Mouse (Mus musculus): ENCODE data around the gene Gm45785. TPM values are rescaled to one million over a fixed set of nuclear protein-coding genes. Genes with fewer than 3 reads are reported as not detected.

Gene Gm45785
- polyA plus RNA-seq, 1 experiment from 2014 or later, result not detected

GRCm38 (mm10) chr7:140864761-140865160 lies 8.6 kb upstream of the Gm45785 start:
- H3K27ac ChIP-seq (ENCODE audit: low read length), result no peak overlapping the region
- H3K9me3 ChIP-seq (replicated peaks; ENCODE audit: control insufficient read depth, low read length), result no peaks in the 10 kb centered on the region
- no peaks in the 10 kb centered on the region for H3K4me1 ChIP-seq (ENCODE audit: control insufficient read depth, insufficient read depth, low read length)
- no peak overlapping the region for H3K4me3 ChIP-seq (replicated peaks; ENCODE audit: low read length)
- no peaks in the 10 kb centered on the region for H3K27me3 ChIP-seq (ENCODE audit: control insufficient read depth, insufficient read depth, low read length)
- H3K36me3 ChIP-seq (ENCODE audit: control insufficient read depth, insufficient read depth, low read length), result peaks cover 28% of the 10 kb centered on the region
- ATAC-seq (ENCODE audit: insufficient read depth, low FRiP score), result no peak
- no peak overlapping the region for H3K4me2 ChIP-seq (ENCODE audit: low read depth, low read length)
- H3K9ac ChIP-seq (ENCODE audit: low read length), result no peak overlapping the region
- 89% methylated on average over 12 of the region's 12 CpGs for WGBS

GRCm38 (mm10) chr7:140860728-140861127 lies 4.6 kb upstream of the Gm45785 start:
- Histone ChIP-seq H3K4me3 (replicated peaks; ENCODE audit: low read length) (no peak overlapping the region), H3K4me2 (ENCODE audit: low read depth, low read length) (no peak overlapping the region), H3K36me3 (ENCODE audit: control insufficient read depth, insufficient read depth, low read length) (peaks cover 32% of the 10 kb centered on the region), H3K4me1 (ENCODE audit: control insufficient read depth, insufficient read depth, low read length) (peaks cover 13% of the 10 kb centered on the region), H3K27ac (ENCODE audit: low read length) (no peak overlapping the region), H3K27me3 (ENCODE audit: control insufficient read depth, insufficient read depth, low read length) (no peaks in the 10 kb centered on the region), H3K9me3 (replicated peaks; ENCODE audit: control insufficient read depth, low read length) (no peaks in the 10 kb centered on the region), H3K9ac (ENCODE audit: low read length) (no peak overlapping the region)
- 89% methylated on average over 5 of the region's 5 CpGs for WGBS
- ATAC-seq (ENCODE audit: insufficient read depth, low FRiP score), result no peak

GRCm38 (mm10) chr7:140859997-140860396 lies 3.9 kb upstream of the Gm45785 start:
- H3K9me3 ChIP-seq (replicated peaks; ENCODE audit: control insufficient read depth, low read length), result no peaks in the 10 kb centered on the region
- no peaks in the 10 kb centered on the region for H3K27me3 ChIP-seq (ENCODE audit: control insufficient read depth, insufficient read depth, low read length)
- 73% methylated on average over 6 of the region's 6 CpGs for WGBS
- no peak overlapping the region for H3K9ac ChIP-seq (ENCODE audit: low read length)
- no peak overlapping the region for H3K4me2 ChIP-seq (ENCODE audit: low read depth, low read length)
- no peak for ATAC-seq (ENCODE audit: insufficient read depth, low FRiP score)
- H3K4me3 ChIP-seq (replicated peaks; ENCODE audit: low read length), result no peak overlapping the region
- H3K27ac ChIP-seq (ENCODE audit: low read length), result no peak overlapping the region
- H3K36me3 ChIP-seq (ENCODE audit: control insufficient read depth, insufficient read depth, low read length), result peaks cover 32% of the 10 kb centered on the region
- H3K4me1 ChIP-seq (ENCODE audit: control insufficient read depth, insufficient read depth, low read length), result peaks cover 20% of the 10 kb centered on the region

- no peak for ATAC-seq (ENCODE audit: insufficient read depth, low FRiP score)
- Histone ChIP-seq H3K4me2 (ENCODE audit: low read depth, low read length) (peak overlapping the region; percentile 98), H3K27me3 (ENCODE audit: control insufficient read depth, insufficient read depth, low read length) (no peaks in the 10 kb centered on the region), H3K9me3 (replicated peaks; ENCODE audit: control insufficient read depth, low read length) (no peaks in the 10 kb centered on the region), H3K9ac (ENCODE audit: low read length) (peak overlapping the region; percentile 95; the same call in 1 of the 2 replicates), H3K36me3 (ENCODE audit: control insufficient read depth, insufficient read depth, low read length) (peaks cover 33% of the 10 kb centered on the region), H3K4me1 (ENCODE audit: control insufficient read depth, insufficient read depth, low read length) (peaks cover 24% of the 10 kb centered on the region), H3K27ac (ENCODE audit: low read length) (no peak overlapping the region), H3K4me3 (replicated peaks; ENCODE audit: low read length) (0 out of 2 replicates have a peak overlapping the region, but pooled peaks have one; percentile 95)
- WGBS, result 95% methylated on average over 8 of the region's 8 CpGs
Measured at GRCm38 (mm10) chr7:140858746-140859145, 2.6 kb upstream of the Gm45785 start.

GRCm38 (mm10) chr7:140857550-140858505 lies 1.7 kb upstream of the Gm45785 start, which contains the start of gene Bet1l:
TSS of gene Bet1l (minus strand) at chr7:140857577.
- Histone ChIP-seq H3K9me3 (replicated peaks; ENCODE audit: control insufficient read depth, low read length) (no peaks in the 10 kb centered on the region), H3K4me1 (ENCODE audit: control insufficient read depth, insufficient read depth, low read length) (peaks cover 24% of the 10 kb centered on the region), H3K27me3 (ENCODE audit: control insufficient read depth, insufficient read depth, low read length) (no peaks in the 10 kb centered on the region), H3K4me2 (ENCODE audit: low read depth, low read length) (peak within 1 kb of the TSS; percentile 98), H3K36me3 (ENCODE audit: control insufficient read depth, insufficient read depth, low read length) (peaks cover 26% of the 10 kb centered on the region), H3K4me3 (replicated peaks; ENCODE audit: low read length) (peak within 1 kb of the TSS; percentile 95), H3K27ac (ENCODE audit: low read length) (peak within 1 kb of the TSS; percentile 97), H3K9ac (ENCODE audit: low read length) (peak within 1 kb of the TSS; percentile 95)
- 32% methylated on average over 40 of the region's 40 CpGs for WGBS
- peak; percentile 31; the same call in 1 of the 2 replicates for ATAC-seq (ENCODE audit: insufficient read depth, low FRiP score)

GRCm38 (mm10) chr7:140856785-140857549 lies 836 bp upstream of the Gm45785 start, which contains the start of gene Ric8a:
TSS of gene Ric8a (plus strand) at chr7:140856957.
- 0% methylated on average over 49 of the region's 50 CpGs for WGBS

GRCm38 (mm10) chr7:140855181-140855580 lies 950 bp downstream of the Gm45785 start:
- WGBS, result 68% methylated on average over 9 of the region's 9 CpGs
- peaks cover 19% of the 10 kb centered on the region for H3K36me3 ChIP-seq (ENCODE audit: control insufficient read depth, insufficient read depth, low read length)
- no peak for ATAC-seq (ENCODE audit: insufficient read depth, low FRiP score)

More at GRCm38 (mm10) chr7:140856785-140857549, 836 bp upstream of the Gm45785 start, which contains the start of gene Ric8a:
- Histone ChIP-seq H3K4me1 (ENCODE audit: control insufficient read depth, insufficient read depth, low read length) (peaks cover 24% of the 10 kb centered on the region), H3K9me3 (replicated peaks; ENCODE audit: control insufficient read depth, low read length) (no peaks in the 10 kb centered on the region), H3K4me3 (replicated peaks; ENCODE audit: low read length) (peak within 1 kb of the TSS; percentile 95), H3K27ac (ENCODE audit: low read length) (peak within 1 kb of the TSS; percentile 97), H3K4me2 (ENCODE audit: low read depth, low read length) (peak within 1 kb of the TSS; percentile 98), H3K9ac (ENCODE audit: low read length) (peak within 1 kb of the TSS; percentile 95), H3K36me3 (ENCODE audit: control insufficient read depth, insufficient read depth, low read length) (peaks cover 23% of the 10 kb centered on the region), H3K27me3 (ENCODE audit: control insufficient read depth, insufficient read depth, low read length) (no peaks in the 10 kb centered on the region)
- ATAC-seq (ENCODE audit: insufficient read depth, low FRiP score), result peak; percentile 86

GRCm38 (mm10) chr7:140854483-140854882 lies 1.6 kb downstream of the Gm45785 start:
- H3K27ac ChIP-seq (ENCODE audit: low read length), result no peak overlapping the region
- no peaks in the 10 kb centered on the region for H3K27me3 ChIP-seq (ENCODE audit: control insufficient read depth, insufficient read depth, low read length)
- peaks cover 24% of the 10 kb centered on the region for H3K4me1 ChIP-seq (ENCODE audit: control insufficient read depth, insufficient read depth, low read length)
- H3K9ac ChIP-seq (ENCODE audit: low read length), result no peak overlapping the region
- H3K4me2 ChIP-seq (ENCODE audit: low read depth, low read length), result no peak overlapping the region
- H3K4me3 ChIP-seq (replicated peaks; ENCODE audit: low read length), result no peak overlapping the region
- H3K9me3 ChIP-seq (replicated peaks; ENCODE audit: control insufficient read depth, low read length), result no peaks in the 10 kb centered on the region
- peaks cover 16% of the 10 kb centered on the region for H3K36me3 ChIP-seq (ENCODE audit: control insufficient read depth, insufficient read depth, low read length)
- no peak for ATAC-seq (ENCODE audit: insufficient read depth, low FRiP score)
- WGBS, result 93% methylated on average over 18 of the region's 18 CpGs

More at GRCm38 (mm10) chr7:140855181-140855580, 950 bp downstream of the Gm45785 start:
- Histone ChIP-seq H3K27me3 (ENCODE audit: control insufficient read depth, insufficient read depth, low read length) (no peaks in the 10 kb centered on the region), H3K27ac (ENCODE audit: low read length) (peak overlapping the region; percentile 97; the same call in 1 of the 2 replicates), H3K4me1 (ENCODE audit: control insufficient read depth, insufficient read depth, low read length) (peaks cover 24% of the 10 kb centered on the region), H3K4me3 (replicated peaks; ENCODE audit: low read length) (peak overlapping the region; percentile 95), H3K9me3 (replicated peaks; ENCODE audit: control insufficient read depth, low read length) (no peaks in the 10 kb centered on the region), H3K4me2 (ENCODE audit: low read depth, low read length) (peak overlapping the region; percentile 98), H3K9ac (ENCODE audit: low read length) (peak overlapping the region; percentile 95)
